Mouse (Mus musculus) forebrain, embryonic 16.5 days (tissue): ENCODE measurements at regions not wholly inside any gene's neighbourhood (a gene's known extent, or its start where the extent isn't known, plus 50 kb on each side); places are given as distances from the start of the nearest gene placed in this dataset.

Experiments
- microRNA counts: library from miRNA; unstranded; fragments of <30 nt; microRNA quantifications from one replicate; lab custom pipeline; 2016
- microRNA-seq: library from miRNA; unstranded; fragments of <30 nt; microRNA quantifications from one replicate; pipeline ENCODE4, GENCODE M21; 2017

MicroRNA genes in the stretch of these regions (microRNA counts, 519-probe panel; counts per million panel counts)
- microRNA mmu-miR-29a (lab: Ali Mortazavi, UCI), result 3,135 counts per million, percentile 79 among the panel's probes with 10 or more counts

Small RNA genes lying in the stretch of these regions (microRNA-seq; reads per million reads assigned to microRNA genes)
- gene Mir29a, result 258 reads per million, percentile 66 among the genes with 10 or more reads in this experiment
- gene Mir29b-1, result 1.2 reads per million
